Mouse (Mus musculus): ENCODE measurements around the gene Best3. TPM values are rescaled to one million over a fixed set of nuclear protein-coding genes. Genes with fewer than 3 reads are reported as not detected.

Best3 gene
- polyA plus RNA-seq, 1 experiment from 2014 or later, result 4.6 TPM

- WGBS, result 23% methylated on average over 5 of the region's 5 CpGs
- Histone ChIP-seq H3K27ac (replicated peaks; ENCODE audit: low read depth, low read length) (no peak overlapping the region), H3K9ac (ENCODE audit: low read depth, low read length) (peak overlapping the region; percentile 45; the same call in 1 of the 2 replicates), H3K27me3 (replicated peaks; ENCODE audit: control insufficient read depth, insufficient read depth, low read length) (no peaks in the 10 kb centered on the region), H3K4me1 (ENCODE audit: control insufficient read depth, insufficient read depth, low read length) (peaks cover 12% of the 10 kb centered on the region; the same call in 1 of the 2 replicates), H3K36me3 (ENCODE audit: control insufficient read depth, insufficient read depth, low read length) (no peaks in the 10 kb centered on the region), H3K4me3 (ENCODE audit: low read depth, low read length) (peak overlapping the region; percentile 80), H3K9me3 (ENCODE audit: control insufficient read depth, low read length) (no peaks in the 10 kb centered on the region), H3K4me2 (ENCODE audit: low read depth, low read length) (peak overlapping the region; percentile 47)
- no peak for DNase-seq (ENCODE audit: low spot score)
- ATAC-seq (ENCODE audit: low read depth), result no peak
Observed at GRCm38 (mm10) chr10:116950886-116951285, 35.2 kb upstream of the Best3 start.

- 81% methylated on average over 6 of the region's 6 CpGs for WGBS
- Histone ChIP-seq H3K27ac (replicated peaks; ENCODE audit: low read depth, low read length) (no peak overlapping the region), H3K4me1 (ENCODE audit: control insufficient read depth, insufficient read depth, low read length) (no peaks in the 10 kb centered on the region), H3K9ac (ENCODE audit: low read depth, low read length) (no peak overlapping the region), H3K4me2 (ENCODE audit: low read depth, low read length) (no peak overlapping the region), H3K9me3 (ENCODE audit: control insufficient read depth, low read length) (no peaks in the 10 kb centered on the region), H3K4me3 (ENCODE audit: low read depth, low read length) (no peak overlapping the region), H3K36me3 (ENCODE audit: control insufficient read depth, insufficient read depth, low read length) (no peaks in the 10 kb centered on the region), H3K27me3 (replicated peaks; ENCODE audit: control insufficient read depth, insufficient read depth, low read length) (no peaks in the 10 kb centered on the region)
- DNase-seq (ENCODE audit: low spot score) (peak; percentile 37), ATAC-seq (ENCODE audit: low read depth) (no peak)
Observed at GRCm38 (mm10) chr10:116955191-116955590, 30.9 kb upstream of the Best3 start.

GRCm38 (mm10) chr10:116956483-116957158 is 29.5 kb upstream of the Best3 start:
- 92% methylated on average over 11 of the region's 11 CpGs for WGBS
- no peak for ATAC-seq (ENCODE audit: low read depth)
- Histone ChIP-seq H3K4me3 (ENCODE audit: low read depth, low read length) (no peak overlapping the region), H3K9me3 (ENCODE audit: control insufficient read depth, low read length) (no peaks in the 10 kb centered on the region), H3K4me2 (ENCODE audit: low read depth, low read length) (no peak overlapping the region), H3K27ac (replicated peaks; ENCODE audit: low read depth, low read length) (no peak overlapping the region), H3K4me1 (ENCODE audit: control insufficient read depth, insufficient read depth, low read length) (no peaks in the 10 kb centered on the region), H3K9ac (ENCODE audit: low read depth, low read length) (no peak overlapping the region), H3K36me3 (ENCODE audit: control insufficient read depth, insufficient read depth, low read length) (no peaks in the 10 kb centered on the region), H3K27me3 (replicated peaks; ENCODE audit: control insufficient read depth, insufficient read depth, low read length) (no peaks in the 10 kb centered on the region)
- DNase-seq (ENCODE audit: low spot score), result no peak

GRCm38 (mm10) chr10:116957867-116958551 is 28.1 kb upstream of the Best3 start:
- peak; percentile 10 for DNase-seq (ENCODE audit: low spot score)
- Histone ChIP-seq H3K4me2 (ENCODE audit: low read depth, low read length) (no peak overlapping the region), H3K4me1 (ENCODE audit: control insufficient read depth, insufficient read depth, low read length) (no peaks in the 10 kb centered on the region), H3K9me3 (ENCODE audit: control insufficient read depth, low read length) (no peaks in the 10 kb centered on the region), H3K27me3 (replicated peaks; ENCODE audit: control insufficient read depth, insufficient read depth, low read length) (no peaks in the 10 kb centered on the region), H3K36me3 (ENCODE audit: control insufficient read depth, insufficient read depth, low read length) (no peaks in the 10 kb centered on the region), H3K9ac (ENCODE audit: low read depth, low read length) (no peak overlapping the region), H3K4me3 (ENCODE audit: low read depth, low read length) (no peak overlapping the region), H3K27ac (replicated peaks; ENCODE audit: low read depth, low read length) (no peak overlapping the region)
- ATAC-seq (ENCODE audit: low read depth), result no peak
- WGBS, result 25% methylated on average over 5 of the region's 5 CpGs

- H3K27ac ChIP-seq (replicated peaks; ENCODE audit: low read depth, low read length), result no peak overlapping the region
Observed at GRCm38 (mm10) chr10:116962152-116962551, 24.0 kb upstream of the Best3 start.

GRCm38 (mm10) chr10:116962803-116963202 is 23.3 kb upstream of the Best3 start:
- Histone ChIP-seq H3K4me2 (ENCODE audit: low read depth, low read length) (no peak overlapping the region), H3K9me3 (ENCODE audit: control insufficient read depth, low read length) (no peaks in the 10 kb centered on the region), H3K36me3 (ENCODE audit: control insufficient read depth, insufficient read depth, low read length) (no peaks in the 10 kb centered on the region), H3K4me3 (ENCODE audit: low read depth, low read length) (no peak overlapping the region), H3K27ac (replicated peaks; ENCODE audit: low read depth, low read length) (no peak overlapping the region), H3K9ac (ENCODE audit: low read depth, low read length) (no peak overlapping the region), H3K4me1 (ENCODE audit: control insufficient read depth, insufficient read depth, low read length) (peaks cover 10% of the 10 kb centered on the region; the same call in 1 of the 2 replicates), H3K27me3 (replicated peaks; ENCODE audit: control insufficient read depth, insufficient read depth, low read length) (no peaks in the 10 kb centered on the region)
- no peak for DNase-seq (ENCODE audit: low spot score)
- ATAC-seq (ENCODE audit: low read depth), result no peak
- 50% methylated on average over 16 of the region's 17 CpGs for WGBS

More at GRCm38 (mm10) chr10:116962152-116962551, 24.0 kb upstream of the Best3 start:
- ATAC-seq (ENCODE audit: low read depth) (no peak), DNase-seq (ENCODE audit: low spot score) (no peak)
- WGBS, result 65% methylated on average over 14 of the region's 14 CpGs
- H3K4me1 ChIP-seq (ENCODE audit: control insufficient read depth, insufficient read depth, low read length), result peaks cover 10% of the 10 kb centered on the region; the same call in 1 of the 2 replicates
- no peak overlapping the region for H3K4me3 ChIP-seq (ENCODE audit: low read depth, low read length)
- H3K4me2 ChIP-seq (ENCODE audit: low read depth, low read length), result no peak overlapping the region
- H3K9me3 ChIP-seq (ENCODE audit: control insufficient read depth, low read length), result no peaks in the 10 kb centered on the region
- H3K9ac ChIP-seq (ENCODE audit: low read depth, low read length), result no peak overlapping the region
- no peaks in the 10 kb centered on the region for H3K36me3 ChIP-seq (ENCODE audit: control insufficient read depth, insufficient read depth, low read length)
- no peaks in the 10 kb centered on the region for H3K27me3 ChIP-seq (replicated peaks; ENCODE audit: control insufficient read depth, insufficient read depth, low read length)

GRCm38 (mm10) chr10:116964084-116964483 is 22.0 kb upstream of the Best3 start:
- 75% methylated on average over 11 of the region's 11 CpGs for WGBS
- ATAC-seq (ENCODE audit: low read depth) (no peak), DNase-seq (ENCODE audit: low spot score) (no peak)
- Histone ChIP-seq H3K9ac (ENCODE audit: low read depth, low read length) (no peak overlapping the region), H3K27me3 (replicated peaks; ENCODE audit: control insufficient read depth, insufficient read depth, low read length) (no peaks in the 10 kb centered on the region), H3K4me1 (ENCODE audit: control insufficient read depth, insufficient read depth, low read length) (peaks cover 10% of the 10 kb centered on the region; the same call in 1 of the 2 replicates), H3K4me2 (ENCODE audit: low read depth, low read length) (no peak overlapping the region), H3K36me3 (ENCODE audit: control insufficient read depth, insufficient read depth, low read length) (no peaks in the 10 kb centered on the region), H3K27ac (replicated peaks; ENCODE audit: low read depth, low read length) (no peak overlapping the region), H3K4me3 (ENCODE audit: low read depth, low read length) (no peak overlapping the region), H3K9me3 (ENCODE audit: control insufficient read depth, low read length) (no peaks in the 10 kb centered on the region)

- no peaks in the 10 kb centered on the region for H3K36me3 ChIP-seq (ENCODE audit: control insufficient read depth, insufficient read depth, low read length)
- H3K4me3 ChIP-seq (ENCODE audit: low read depth, low read length), result no peak overlapping the region
- H3K4me2 ChIP-seq (ENCODE audit: low read depth, low read length), result no peak overlapping the region
- H3K9me3 ChIP-seq (ENCODE audit: control insufficient read depth, low read length), result no peaks in the 10 kb centered on the region
- no peak for ATAC-seq (ENCODE audit: low read depth)
- WGBS, result 78% methylated on average over 4 of the region's 4 CpGs
- H3K27me3 ChIP-seq (replicated peaks; ENCODE audit: control insufficient read depth, insufficient read depth, low read length), result no peaks in the 10 kb centered on the region
- no peak for DNase-seq (ENCODE audit: low spot score)
- H3K4me1 ChIP-seq (ENCODE audit: control insufficient read depth, insufficient read depth, low read length), result peaks cover 10% of the 10 kb centered on the region; the same call in 1 of the 2 replicates
- no peak overlapping the region for H3K27ac ChIP-seq (replicated peaks; ENCODE audit: low read depth, low read length)
- H3K9ac ChIP-seq (ENCODE audit: low read depth, low read length), result no peak overlapping the region
Observed at GRCm38 (mm10) chr10:116964571-116964970, 21.5 kb upstream of the Best3 start.

Measured in embryonic facial prominence, embryonic 14.5 days (tissue).